Mouse (Mus musculus) heart, embryonic 16.5 days (tissue): ENCODE results near the gene Mlkl. TPM values are rescaled to one million over a fixed set of nuclear protein-coding genes. Genes with fewer than 3 reads are reported as not detected.
A peak's percentile ranks its signal among the peaks of the same experiment; 100 is the strongest.
"Not testable (repeated sequence)": the region's sequence is repeated elsewhere in the genome, so short reads cannot be mapped to it uniquely, and the experiment has no call there.

Experiments
- ATAC-seq: fragments of 200-750 bp; cut with Nextera tagmentation; replicated peaks from 2 replicates; pipeline ENCODE4 v1.8.0; 2017; ENCODE audit warnings: moderate number of reproducible peaks; ENCODE audit not compliant: insufficient read depth, low FRiP score; ENCODE audit errors: extremely low read depth
- H3K27ac ChIP-seq: fragments of 300-500 bp; sonication (generic); 2 replicates; pipeline ENCODE4 v1.5.1; 2014; ENCODE audit warnings: mild to moderate bottlenecking, low read length, control low read depth, moderate library complexity
- H3K27me3 ChIP-seq: fragments of 300-500 bp; sonication (generic); 2 replicates; pipeline ENCODE4 v1.6.1; 2014; ENCODE audit warnings: low read length, mixed read lengths; ENCODE audit not compliant: control insufficient read depth, insufficient read depth
- H3K36me3 ChIP-seq: fragments of 300-500 bp; sonication (generic); 2 replicates; pipeline ENCODE4 v1.6.1; 2014; ENCODE audit not compliant: control insufficient read depth, insufficient read depth
- H3K4me1 ChIP-seq: fragments of 300-500 bp; sonication (generic); 2 replicates; pipeline ENCODE4 v1.6.1; 2014; ENCODE audit warnings: low read length, mixed read lengths; ENCODE audit not compliant: control insufficient read depth, insufficient read depth
- H3K4me2 ChIP-seq: fragments of 300-500 bp; sonication (generic); 2 replicates; pipeline ENCODE4 v1.6.1; 2014; ENCODE audit warnings: low read depth, mild to moderate bottlenecking, control low read depth, low read length
- H3K4me3 ChIP-seq: fragments of 300-500 bp; sonication (generic); 2 replicates; pipeline ENCODE4 v1.5.1; 2014; ENCODE audit warnings: mild to moderate bottlenecking, control low read depth, low read length
- H3K9ac ChIP-seq: fragments of 300-500 bp; sonication (generic); 2 replicates; pipeline ENCODE4 v1.6.1; 2014; ENCODE audit warnings: low read length, control low read depth
- H3K9me3 ChIP-seq: fragments of 300-500 bp; sonication (generic); replicated peaks from 2 replicates; pipeline ENCODE4 v1.6.1; 2016; ENCODE audit warnings: low read length; ENCODE audit not compliant: control insufficient read depth
- WGBS: fragments of 180-500 bp; shearing (Covaris S2); extraction: QIAGEN DNeasy Blood & Tissue Kit; methylation state at CpG from one replicate; pipeline ENCODE4 v1.1.7; 2014; 5-methylcytosine and 5-hydroxymethylcytosine counted together
- polyA plus RNA-seq: library from polyadenylated mRNA; unstranded; fragments of >200 nt; fragmentation: Nextera tagmentation; extraction: Ambion mirVana; gene quantifications from 2 replicates; pipeline ENCODE4 v1.2.1, GENCODE M21; 2015

The Mlkl gene
- polyA plus RNA-seq, 1 experiment from 2014 or later = 3.0 TPM

DNA sequence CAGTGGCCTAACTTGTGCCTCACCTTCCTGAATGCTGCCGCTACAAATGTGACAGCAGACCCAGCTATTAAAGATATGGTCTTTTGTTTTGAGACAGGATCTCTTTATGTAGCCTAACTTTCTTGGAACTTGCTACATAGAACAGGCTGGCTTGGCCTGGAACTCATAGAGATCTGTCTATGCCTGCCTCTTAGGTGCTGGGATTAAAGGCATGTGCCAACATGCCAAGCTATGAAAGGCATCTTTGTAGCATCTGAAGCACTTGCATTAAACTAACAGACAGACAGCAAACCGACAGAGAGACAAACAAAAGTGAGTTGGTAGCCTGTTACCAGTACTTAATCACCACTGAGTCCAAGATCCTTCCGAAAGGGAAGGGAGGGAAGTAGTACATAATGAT is 55.9 kb downstream of the Mlkl start:
- H3K36me3 ChIP-seq = peaks cover 69% of the 10 kb centered on the region
- no peaks in the 10 kb centered on the region for H3K27me3 ChIP-seq
- H3K27ac ChIP-seq = no peak overlapping the region
- H3K9me3 ChIP-seq = no peaks in the 10 kb centered on the region
- H3K9ac ChIP-seq = no peak overlapping the region
- no peaks in the 10 kb centered on the region for H3K4me1 ChIP-seq
- no peak overlapping the region for H3K4me2 ChIP-seq
- 91% methylated on average over 3 of the region's 3 CpGs for WGBS
- no peak for ATAC-seq
- no peak overlapping the region for H3K4me3 ChIP-seq

DNA sequence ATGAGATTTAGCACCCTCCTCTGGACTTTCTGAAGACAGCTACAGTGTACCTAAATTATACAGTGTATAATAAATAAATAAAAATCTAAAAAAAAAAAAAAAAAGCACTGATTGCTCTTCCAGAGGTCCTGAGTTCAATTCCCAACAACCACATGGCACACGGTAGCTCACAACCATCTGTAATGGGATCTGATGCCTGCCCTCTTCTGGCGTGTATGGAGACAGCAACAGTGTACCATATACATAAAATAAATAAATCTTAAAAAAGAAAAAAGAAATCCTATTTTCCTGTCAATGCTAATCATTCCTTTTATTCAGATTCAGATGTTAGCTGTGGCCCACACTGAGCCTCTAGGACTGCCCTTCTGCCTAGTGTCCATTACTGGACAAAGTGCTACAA is 69.7 kb downstream of the Mlkl start:
- 66% methylated on average over 2 of the region's 2 CpGs for WGBS
- Histone ChIP-seq H3K4me2 (no peak overlapping the region), H3K9me3 (peaks cover 8% of the 10 kb centered on the region), H3K36me3 (peaks cover 7% of the 10 kb centered on the region), H3K27ac (no peak overlapping the region), H3K9ac (no peak overlapping the region), H3K27me3 (no peaks in the 10 kb centered on the region), H3K4me1 (no peaks in the 10 kb centered on the region), H3K4me3 (no peak overlapping the region)
- no peak for ATAC-seq

DNA sequence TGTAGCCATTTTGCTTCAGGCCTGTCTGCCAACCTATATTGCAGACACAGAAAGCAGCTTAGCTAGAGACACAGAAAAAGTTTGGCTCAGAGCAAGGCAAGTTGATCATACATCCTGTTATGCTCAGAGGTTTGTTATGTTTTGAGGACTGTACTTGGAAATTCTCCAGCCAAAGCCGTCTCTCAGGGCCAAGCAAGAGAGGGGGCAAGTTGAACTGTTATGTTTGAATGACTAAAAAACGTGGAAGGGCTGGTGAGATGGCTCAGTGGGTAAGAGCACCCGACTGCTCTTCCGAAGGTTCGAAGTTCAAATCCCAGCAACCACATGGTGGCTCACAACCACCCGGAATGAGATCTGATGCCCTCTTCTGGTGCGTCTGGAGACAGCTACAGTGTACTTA is 71.8 kb downstream of the Mlkl start:
- 73% methylated on average over 7 of the region's 7 CpGs for WGBS
- not testable (repeated sequence) for H3K4me2 ChIP-seq, H3K27ac ChIP-seq, H3K27me3 ChIP-seq, H3K36me3 ChIP-seq, H3K9me3 ChIP-seq, H3K4me3 ChIP-seq, H3K9ac ChIP-seq, ATAC-seq
- peaks cover 11% of the 10 kb centered on the region; the same call in 1 of the 2 replicates for H3K4me1 ChIP-seq

DNA sequence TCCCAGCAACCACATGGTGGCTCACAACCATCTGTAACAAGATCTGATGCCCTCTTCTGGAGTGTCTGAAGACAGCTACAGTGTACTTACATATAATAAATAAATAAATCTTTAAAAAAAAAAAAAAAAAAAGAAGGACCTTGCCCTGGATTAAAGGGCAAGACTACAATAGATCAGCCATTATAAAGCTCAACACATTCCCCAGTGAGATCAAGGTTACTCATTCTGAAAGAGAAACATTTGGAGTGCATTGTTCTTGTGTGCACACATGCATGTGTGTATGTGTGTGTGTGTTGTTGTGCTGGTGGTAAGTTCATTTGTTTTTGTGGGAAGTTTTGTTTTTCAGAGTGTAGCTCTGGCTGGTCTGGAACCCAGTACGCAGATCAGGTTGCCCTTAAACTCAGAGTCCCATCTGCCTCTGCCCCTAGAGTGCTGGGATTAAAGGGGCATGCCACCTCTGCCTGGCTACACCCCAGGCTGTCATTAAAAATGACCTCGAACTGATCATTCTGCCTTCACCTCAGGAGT is 73.2 kb downstream of the Mlkl start:
- H3K27me3 ChIP-seq = no peaks in the 10 kb centered on the region
- no peak overlapping the region for H3K4me2 ChIP-seq
- H3K9ac ChIP-seq = no peak overlapping the region
- H3K4me1 ChIP-seq = peaks cover 14% of the 10 kb centered on the region
- no peaks in the 10 kb centered on the region for H3K36me3 ChIP-seq
- H3K9me3 ChIP-seq = peaks cover 8% of the 10 kb centered on the region
- no peak overlapping the region for H3K4me3 ChIP-seq
- 81% methylated on average over 2 of the region's 2 CpGs for WGBS
- H3K27ac ChIP-seq = no peak overlapping the region
- ATAC-seq = no peak

DNA sequence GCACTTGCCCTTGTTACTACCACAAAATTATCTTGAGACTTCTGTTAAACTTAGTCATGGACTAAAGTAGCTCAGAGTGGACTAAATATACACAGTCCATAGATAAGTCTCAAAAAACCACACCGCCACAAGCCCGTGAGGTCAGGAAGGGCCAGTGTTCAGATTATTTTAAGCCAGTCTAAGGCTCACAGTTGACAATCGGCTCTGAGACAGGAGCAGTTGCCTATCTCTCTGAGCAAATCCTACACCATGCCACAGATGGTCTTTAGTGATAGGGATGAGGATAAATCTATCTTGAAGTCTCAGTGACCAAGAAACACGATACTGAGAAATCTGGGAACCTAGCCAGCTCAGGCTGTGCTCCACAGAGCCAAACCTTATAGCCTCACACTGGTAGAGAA is 76.0 kb downstream of the Mlkl start:
- 25% methylated on average over 4 of the region's 4 CpGs for WGBS

More for the DNA sequence above, 76.0 kb downstream of the Mlkl start:
- peaks cover 5% of the 10 kb centered on the region; the same call in 1 of the 2 replicates for H3K9me3 ChIP-seq
- H3K4me3 ChIP-seq = no peak overlapping the region
- peaks cover 24% of the 10 kb centered on the region for H3K4me1 ChIP-seq
- ATAC-seq = no peak; the same call in 1 of the 2 replicates
- peak overlapping the region; percentile 88 for H3K27ac ChIP-seq
- H3K27me3 ChIP-seq = no peaks in the 10 kb centered on the region
- H3K36me3 ChIP-seq = no peaks in the 10 kb centered on the region
- H3K9ac ChIP-seq = no peak overlapping the region
- peak overlapping the region; percentile 6 for H3K4me2 ChIP-seq

Other genes starting within 250 kb of the Mlkl start
- gene Clec18a, start 245.8 kb downstream of the Mlkl start, polyA plus RNA-seq = 0.11 TPM in 1 of 2 replicates, not detected in the other
- 10.3 and 13.6 TPM in 2 replicates for gene Pdpr, start 243.5 kb downstream of the Mlkl start, polyA plus RNA-seq
- gene Glg1, start 79.0 kb downstream of the Mlkl start, polyA plus RNA-seq = 55.7 and 58.6 TPM in 2 replicates
- 38.5 and 39.8 TPM in 2 replicates for gene Rfwd3, start 38.0 kb downstream of the Mlkl start, polyA plus RNA-seq
- 0.14 and 0.17 TPM in 2 replicates for gene Fa2h, start 55.6 kb upstream of the Mlkl start, polyA plus RNA-seq
- gene Wdr59, start 183.9 kb upstream of the Mlkl start, polyA plus RNA-seq = 4.2 and 4.6 TPM in 2 replicates
- gene Znrf1, start 197.9 kb upstream of the Mlkl start, polyA plus RNA-seq = 19.7 and 20.8 TPM in 2 replicates